Mouse (Mus musculus): Measurements from ENCODE around the gene Efcab12.
"Not testable (repeated sequence)": the region's sequence is repeated elsewhere in the genome, so short reads cannot be mapped to it uniquely, and the experiment has no call there.

The Efcab12 gene

DNA sequence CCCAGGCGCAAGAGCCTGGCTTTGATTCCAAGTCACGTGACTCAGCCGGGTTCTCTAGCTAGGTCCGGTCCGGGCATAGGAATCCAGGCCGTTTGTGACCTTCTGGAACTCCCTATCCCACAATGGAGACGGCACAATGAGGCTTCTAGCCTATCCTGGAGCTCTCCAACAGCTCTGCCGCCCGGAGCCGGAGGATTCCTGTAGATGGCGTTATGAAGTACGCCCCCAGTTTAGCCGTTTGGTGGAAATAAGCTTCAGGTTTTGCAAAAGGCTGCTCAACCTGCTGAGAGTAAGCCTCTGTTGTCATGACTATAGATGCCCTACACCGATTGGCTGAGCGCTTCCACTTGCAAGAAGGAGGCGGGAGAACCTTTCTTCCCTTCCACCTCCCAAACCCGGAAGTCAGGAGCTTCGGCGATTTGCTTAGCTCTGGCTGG is at the start of gene Efcab12:
Efcab12 (minus strand) TSS at position 252 of the 437 bp plus-strand sequence.
- in situ Hi-C loops (cut with MboI), result no loop called here

DNA sequence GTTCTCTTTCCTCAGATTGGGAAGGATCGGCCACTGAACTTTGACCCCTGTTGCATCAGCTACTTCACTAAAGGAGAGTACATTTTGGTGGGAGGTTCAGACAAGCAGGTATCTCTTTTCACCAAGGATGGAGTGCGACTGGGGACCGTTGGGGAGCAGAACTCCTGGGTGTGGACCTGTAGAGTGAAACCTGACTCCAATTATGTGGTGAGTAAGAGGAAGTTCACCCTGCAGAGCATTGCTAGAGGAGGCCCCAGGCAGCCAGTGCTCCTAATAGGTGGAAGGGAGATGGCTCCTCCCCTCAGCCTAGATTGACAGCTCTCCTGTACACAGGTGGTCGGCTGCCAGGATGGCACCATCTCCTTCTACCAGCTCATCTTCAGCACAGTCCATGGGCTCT is 48.7 kb upstream of the Efcab12 start:
- in situ Hi-C loops (cut with MboI), result no loop called here

DNA sequence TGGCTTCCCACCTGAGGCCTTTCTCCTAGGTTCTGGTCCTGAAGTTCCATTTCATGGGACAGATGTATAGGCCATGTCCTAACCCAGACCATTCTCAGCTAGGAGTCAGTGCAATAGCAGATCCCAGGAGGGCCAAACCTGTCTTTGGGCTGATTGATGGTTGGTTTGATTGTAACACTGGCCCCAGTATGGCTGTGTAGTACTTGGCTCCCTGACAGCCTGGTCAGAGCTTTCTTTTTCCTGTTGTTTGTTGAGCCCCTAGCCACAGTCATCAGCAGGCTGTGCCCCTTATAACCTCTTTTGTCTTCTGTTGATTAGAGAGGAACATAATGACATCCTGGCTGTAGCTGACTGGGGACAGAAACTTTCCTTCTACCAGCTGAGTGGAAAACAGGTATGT is 45.8 kb upstream of the Efcab12 start:
- in situ Hi-C loops (cut with MboI), result no loop called here

DNA sequence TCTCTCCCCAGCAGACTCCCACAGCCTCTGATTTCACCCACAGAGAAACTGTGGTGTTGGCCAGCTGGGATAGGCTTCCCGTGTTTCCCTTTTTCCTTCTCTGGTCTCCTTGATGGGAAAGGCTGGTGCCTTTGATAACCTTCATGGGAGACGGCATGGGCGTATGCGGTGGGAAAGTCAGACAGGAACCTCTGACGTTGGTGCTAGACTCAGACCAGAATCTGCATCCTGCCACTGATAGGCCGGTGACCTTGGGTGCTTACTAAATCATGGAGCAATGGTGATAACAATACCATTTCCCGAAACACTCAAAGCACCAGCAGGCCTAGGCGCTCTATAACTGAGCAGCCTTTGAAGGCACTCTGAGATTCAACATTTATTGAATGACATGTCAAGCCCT is 42.5 kb upstream of the Efcab12 start:
- in situ Hi-C loops (cut with MboI), result no loop called here

DNA sequence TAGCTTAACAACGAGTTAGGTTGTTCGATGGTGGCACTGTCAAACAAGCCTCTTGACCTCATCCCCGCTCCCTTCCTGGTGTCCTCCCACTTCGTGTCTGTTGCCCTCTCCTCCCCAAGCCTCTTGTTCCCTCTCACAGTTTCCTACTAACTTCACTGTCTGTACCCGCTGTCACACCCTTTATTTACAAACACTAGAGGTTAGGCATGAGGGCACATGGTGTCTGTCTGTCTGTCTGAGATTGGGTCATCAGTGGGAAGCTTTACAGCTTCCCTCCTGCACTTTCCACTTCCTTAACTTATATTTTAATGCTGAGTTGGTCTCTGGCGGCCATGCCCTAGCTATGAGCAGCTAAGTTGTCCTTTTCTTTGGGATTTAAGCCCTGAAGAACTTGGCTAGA is 41.5 kb upstream of the Efcab12 start:
- in situ Hi-C loops (cut with MboI), result no loop called here

DNA sequence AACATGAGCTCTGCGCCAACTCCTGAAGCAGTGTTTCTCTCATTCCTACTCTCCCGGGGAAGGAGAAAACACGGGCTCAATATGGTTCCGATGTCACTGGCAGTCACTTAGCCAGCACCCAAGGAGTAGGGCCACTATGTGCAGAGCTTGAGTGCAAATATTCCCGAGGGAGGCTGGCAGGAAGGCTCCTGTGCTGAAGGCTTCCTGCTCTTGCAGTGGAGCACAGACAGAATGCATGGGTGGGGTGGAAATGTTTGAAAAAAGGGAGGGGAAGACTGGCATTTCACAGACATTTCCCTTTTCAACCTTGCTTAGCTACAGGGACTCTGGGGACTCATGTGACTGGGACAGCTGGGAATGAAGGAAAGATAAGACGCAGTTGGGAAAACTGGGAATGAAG is 40.5 kb upstream of the Efcab12 start:
- in situ Hi-C loops (cut with MboI), result no loop called here

DNA sequence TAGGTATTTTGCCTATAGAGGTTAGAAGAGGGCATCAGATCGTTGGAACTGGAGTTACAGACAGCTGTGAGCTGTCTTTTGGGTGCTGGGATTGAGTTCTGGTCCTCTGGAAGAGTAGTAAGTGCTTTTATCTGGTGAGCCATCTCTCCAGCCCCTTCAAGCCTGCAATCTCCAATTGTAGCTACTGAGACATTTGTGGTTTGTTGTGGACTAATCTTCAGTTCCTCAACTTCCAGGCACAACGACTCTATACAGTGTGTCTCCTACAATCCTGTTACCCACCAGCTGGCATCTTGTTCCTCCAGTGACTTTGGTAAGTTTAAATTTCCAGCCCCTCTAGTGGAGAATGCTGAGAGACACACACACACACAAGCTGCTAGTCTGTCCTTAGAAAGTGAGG is 39.0 kb upstream of the Efcab12 start:
- in situ Hi-C loops (cut with MboI), result no loop called here

DNA sequence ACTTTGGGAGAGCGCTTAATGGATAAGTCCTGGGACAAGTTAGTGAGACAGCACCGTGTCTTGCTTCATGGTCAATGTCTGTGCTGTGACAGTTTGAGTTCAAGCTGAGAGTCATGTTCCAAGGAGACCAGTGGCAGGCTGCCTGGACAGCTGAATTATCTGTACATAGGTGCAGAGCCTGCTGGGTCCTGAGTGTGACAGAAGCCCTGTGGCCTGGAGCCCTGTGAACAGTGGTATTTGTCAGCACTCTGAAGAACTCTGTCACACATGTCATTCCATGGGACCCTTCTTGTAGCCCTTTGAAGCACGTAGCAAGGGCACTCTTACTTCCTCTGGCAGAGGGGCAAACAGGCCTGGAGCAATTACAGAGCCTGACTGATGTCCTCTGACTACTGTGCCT is 33.1 kb upstream of the Efcab12 start:
- in situ Hi-C loops (cut with MboI), result not testable (repeated sequence)

DNA sequence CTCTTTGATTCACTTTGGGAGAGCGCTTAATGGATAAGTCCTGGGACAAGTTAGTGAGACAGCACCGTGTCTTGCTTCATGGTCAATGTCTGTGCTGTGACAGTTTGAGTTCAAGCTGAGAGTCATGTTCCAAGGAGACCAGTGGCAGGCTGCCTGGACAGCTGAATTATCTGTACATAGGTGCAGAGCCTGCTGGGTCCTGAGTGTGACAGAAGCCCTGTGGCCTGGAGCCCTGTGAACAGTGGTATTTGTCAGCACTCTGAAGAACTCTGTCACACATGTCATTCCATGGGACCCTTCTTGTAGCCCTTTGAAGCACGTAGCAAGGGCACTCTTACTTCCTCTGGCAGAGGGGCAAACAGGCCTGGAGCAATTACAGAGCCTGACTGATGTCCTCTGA is 28.9 kb upstream of the Efcab12 start:
- in situ Hi-C loops (cut with MboI), result not testable (repeated sequence)

DNA sequence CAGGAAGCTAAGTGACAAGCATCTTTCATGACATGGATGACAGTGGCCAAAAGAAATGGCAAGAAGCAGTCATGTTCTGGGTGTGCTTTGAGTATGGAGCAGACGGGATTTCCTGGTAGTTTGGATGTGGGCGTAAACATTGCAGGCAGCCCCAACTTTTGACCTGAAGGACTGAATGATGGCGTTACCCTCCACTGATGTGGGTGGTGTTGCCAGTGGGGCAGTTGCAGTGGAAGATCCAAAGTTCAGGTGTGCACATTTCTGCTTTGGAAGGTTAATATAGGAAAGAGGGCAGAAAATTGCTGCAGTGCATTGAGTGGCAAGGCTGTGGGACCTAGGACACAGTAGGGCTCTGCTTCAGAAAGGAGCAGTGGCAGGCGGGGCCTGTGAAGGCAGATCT is 27.0 kb upstream of the Efcab12 start:
- in situ Hi-C loops (cut with MboI), result no loop called here

DNA sequence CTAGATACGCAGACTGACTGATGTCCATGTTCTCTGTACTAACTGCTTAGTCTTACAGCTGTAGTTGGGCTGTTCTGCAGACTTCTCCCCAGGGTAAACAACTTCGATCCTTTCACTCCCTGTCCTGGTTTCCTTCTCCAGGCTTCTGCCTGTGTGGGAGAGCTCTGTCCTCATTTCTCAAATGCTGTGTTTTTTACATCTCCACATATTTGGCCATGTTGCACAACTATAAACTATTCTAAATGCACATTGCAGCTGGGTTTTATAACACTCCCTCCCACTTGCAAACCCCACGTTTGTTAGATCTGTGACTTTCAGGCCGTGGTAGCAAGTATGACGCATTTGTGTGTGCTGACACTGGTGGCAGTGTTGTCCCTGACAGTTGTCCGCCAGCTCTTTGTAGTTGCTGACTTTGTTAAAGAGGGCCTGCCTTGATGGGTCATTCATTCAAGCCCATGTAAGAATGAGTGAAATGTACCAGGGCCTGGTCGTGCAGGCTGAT is 25.2 kb upstream of the Efcab12 start:
- in situ Hi-C loops (cut with MboI), result no loop called here

DNA sequence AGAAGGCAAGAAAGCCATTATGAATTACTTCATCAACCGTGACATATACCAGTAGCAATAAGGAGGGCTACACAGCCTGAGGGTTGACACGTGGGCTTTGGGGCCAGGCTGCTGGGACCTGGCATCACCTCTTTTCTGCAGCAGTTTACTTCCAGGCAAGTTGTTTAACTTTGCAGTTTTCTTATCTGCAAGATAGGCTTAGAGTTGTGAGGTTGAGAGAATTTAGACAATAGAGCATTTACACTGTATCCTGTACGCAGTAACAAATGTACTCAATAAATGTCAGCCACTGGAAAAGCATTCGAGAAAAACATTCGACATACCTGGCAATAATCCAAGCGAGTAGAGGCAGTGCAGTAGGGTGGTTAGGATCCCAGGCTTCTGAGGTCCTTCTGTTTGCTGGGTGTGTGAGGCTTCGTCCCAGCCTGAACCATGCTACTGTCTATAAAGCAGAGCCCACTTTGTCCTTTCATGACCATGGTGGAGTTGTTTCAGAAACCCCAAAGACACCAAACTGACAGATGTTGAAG is 21.9 kb upstream of the Efcab12 start:
- in situ Hi-C loops (cut with MboI), result no loop called here

DNA sequence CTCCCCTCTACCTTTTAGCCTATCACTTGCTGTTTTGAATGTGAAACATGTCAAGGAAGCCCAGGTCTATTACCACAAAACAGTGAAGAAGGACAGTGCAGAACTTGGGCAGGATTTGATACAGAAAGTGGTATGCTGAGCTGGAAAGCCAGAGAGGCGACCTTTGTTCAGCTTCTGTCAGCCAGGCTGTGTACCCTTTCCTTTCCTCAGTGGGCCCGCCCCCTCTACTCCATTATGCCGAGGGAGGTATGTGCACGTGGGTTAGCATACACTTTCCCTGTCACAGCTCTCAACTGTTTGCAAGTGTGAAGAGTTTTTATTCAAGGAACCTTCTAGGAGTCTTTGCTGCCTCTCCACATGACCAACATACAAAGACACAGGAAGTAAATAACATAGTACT is 21.0 kb upstream of the Efcab12 start:
- in situ Hi-C loops (cut with MboI), result no loop called here

DNA sequence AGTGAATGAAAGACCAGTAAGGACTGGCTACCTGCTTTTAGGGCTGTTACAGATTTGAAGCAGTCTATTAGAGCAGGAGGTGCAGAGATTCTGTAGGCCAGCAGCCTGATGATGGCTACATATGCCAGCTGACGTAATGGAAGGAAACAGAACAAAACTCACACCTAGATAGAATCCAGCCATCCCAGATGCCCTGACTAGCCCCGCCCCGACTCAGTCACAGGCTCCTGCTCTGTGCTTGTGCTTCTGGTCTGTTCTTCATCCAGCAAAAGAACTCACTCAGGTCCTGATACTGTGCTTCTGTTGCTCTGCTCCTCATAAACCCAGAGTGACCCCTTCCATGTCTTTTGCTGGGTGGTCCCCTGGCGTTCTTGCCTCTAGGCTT is 18.1 kb upstream of the Efcab12 start:
- in situ Hi-C loops (cut with MboI), result no loop called here

DNA sequence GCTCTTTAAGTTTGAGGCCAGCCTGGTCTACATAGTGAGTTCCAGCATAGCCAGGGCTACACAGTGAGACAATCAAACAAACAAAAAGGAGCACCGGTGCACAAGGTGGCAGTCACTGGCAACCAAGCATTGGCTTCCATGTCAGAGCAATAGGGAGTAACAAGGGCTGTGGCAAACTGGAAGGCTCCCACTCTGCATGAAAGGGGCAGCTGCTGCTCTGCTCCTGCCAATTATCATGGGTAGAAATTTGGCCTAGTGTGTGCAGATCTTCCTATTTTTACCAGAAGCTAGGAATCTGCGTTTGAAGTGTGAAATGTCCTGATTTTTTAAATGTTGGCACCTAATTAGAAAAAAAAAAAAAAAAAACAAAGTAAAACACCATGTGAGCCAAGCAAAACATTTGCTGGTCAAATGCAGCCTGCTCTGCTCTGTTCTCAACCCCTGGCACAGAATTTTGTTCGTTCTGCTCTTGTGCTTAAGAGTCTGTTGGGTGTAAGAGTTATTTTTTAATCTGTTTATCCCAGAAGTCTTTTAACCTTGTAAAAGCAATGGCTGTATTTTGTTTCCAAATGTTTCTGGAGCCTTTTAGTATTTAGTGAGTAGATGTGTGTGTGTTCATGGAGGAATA is 17.6 kb upstream of the Efcab12 start:
- in situ Hi-C loops (cut with MboI), result no loop called here

DNA sequence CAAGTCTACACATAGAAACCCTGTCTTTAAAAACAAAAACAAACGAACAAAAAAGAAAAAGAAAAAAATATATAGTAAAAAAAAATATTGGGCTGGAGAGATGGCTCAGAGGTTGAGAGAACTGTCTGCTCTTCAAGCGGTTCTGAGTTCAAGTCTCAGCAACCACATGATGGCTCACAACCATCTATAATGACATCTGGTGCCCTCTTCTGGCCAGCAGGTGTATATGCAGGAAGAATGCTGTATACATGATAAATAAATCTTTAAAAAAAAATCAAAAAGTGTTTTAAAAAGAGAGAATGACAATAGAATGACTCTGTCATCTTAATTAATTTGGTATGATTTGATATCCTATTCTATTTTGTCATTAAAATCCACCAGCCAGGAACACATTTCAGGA is 16.2 kb upstream of the Efcab12 start:
- in situ Hi-C loops (cut with MboI), result no loop called here

DNA sequence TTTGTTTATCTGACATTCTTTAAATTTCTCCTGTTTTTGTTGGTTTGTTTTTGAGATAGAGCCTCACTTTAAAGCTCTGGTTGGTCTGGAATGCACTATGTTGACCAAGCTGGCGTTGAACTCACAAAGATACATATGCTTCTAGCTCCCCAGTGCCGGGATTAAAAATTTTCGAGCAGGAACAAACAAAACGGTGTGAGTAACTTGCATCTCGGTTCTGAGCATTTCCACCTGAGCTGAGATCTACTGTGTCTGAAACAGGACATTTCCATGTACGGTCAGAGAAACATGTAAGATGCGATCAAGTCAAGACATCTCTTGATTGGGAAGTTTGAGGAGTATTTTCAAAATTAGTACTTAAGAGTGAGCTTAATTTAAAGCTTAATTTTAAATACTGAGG is 15.8 kb upstream of the Efcab12 start:
- in situ Hi-C loops (cut with MboI), result no loop called here

DNA sequence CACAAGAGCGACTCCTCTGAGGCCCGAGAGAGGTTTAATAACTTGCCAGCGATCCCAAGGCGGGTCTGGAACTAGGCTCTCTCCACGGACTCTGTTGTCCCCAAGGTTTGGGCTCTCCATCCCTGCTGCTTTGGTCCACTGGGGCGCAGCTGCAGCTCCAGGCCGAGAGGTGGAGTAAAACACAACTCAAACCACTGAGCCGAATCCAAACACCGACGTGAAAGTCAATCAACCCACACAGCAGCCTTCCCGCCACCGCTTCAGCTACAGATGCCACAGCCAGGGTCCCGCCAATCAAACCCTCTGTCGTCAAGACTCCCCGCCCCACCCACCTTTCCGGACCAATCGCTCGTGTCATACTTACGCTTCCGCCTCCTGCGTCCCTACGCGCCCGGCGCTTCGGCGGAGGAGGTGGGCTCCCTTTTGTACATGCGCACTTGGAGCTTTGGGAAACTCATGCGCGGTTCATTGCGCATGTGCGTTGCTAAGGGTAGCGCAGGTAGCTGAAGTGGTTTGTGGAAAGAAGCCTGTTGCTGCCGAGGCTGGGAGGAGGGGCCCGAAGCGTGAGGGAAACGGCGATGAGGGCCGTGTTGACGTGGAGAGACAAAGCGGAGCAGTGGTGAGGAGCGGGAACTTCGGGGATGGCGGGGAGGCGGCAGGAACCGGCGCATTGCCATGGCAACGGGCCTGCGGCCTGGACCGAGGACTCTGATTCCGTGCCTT is 15.0 kb upstream of the Efcab12 start, which contains the start of the genes Mbd4 and Ift122:
Mbd4 (minus strand) TSS at position 281 of the 723 bp plus-strand sequence.
Ift122 (plus strand) TSS at position 380 of the 723 bp plus-strand sequence.
- in situ Hi-C loops (cut with MboI), result no loop called here

DNA sequence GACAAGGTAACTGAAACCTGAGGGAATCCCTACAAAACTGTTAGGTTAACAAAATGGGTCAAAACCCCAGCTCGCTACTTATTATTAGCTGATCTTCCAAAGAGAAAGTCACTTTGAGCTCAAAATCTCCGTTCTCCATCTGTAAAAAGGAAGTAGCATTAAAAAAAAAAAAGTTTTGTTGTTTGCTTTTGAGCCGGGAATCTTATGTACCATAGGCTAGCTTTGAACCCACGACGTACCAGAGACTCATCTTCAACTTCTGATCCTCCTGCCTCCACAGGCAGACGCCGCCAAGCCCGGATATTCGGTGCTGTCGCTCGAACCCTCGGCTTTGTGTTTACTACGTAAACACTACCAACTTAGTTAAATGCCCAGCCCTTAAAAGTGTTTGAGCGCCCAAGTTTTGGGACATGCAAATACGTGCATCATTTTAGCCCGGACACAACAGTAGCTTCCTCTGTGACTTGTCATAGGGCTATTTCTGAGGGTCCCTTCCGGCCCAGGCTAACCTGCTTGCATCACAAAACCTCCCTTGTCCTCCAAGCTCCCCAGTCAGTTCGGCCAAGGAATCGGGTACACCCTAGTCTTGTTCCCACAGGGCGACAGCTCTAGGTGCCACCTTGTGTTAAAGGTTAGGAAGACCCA is 14.4 kb upstream of the Efcab12 start:
- in situ Hi-C loops (cut with MboI), result no loop called here

DNA sequence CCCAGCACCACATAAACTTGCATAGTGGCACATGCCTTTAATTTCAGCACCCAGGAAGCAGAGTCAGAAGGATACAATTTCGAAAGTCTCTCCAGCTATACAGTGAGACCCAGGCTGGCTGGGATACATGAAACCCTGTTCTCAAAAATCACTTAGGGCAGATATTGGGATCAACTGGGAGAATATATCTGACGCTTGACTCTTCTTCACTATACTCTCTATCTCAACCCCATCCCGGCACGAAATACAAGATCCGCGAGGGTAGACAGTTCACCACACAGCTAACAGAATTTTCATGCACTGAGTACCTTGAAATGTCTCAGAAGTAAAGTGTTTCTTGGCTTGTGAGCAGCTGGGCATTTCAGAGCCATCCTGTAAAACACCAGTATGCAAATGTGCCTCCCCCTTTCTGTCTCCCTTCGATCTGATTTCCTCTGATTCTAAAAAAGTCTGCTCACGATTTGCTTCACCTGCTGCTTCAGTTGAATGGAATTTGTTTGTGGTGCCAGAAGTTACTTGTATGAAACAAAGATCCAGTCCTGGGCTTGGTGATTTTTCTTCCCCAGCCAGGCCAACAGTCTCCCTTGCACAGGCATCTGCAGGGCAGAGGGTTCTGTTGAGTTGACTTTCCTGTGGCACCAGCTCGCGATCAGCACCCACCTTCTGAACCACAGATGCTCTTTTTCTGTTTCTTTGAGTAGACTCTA is 10.5 kb upstream of the Efcab12 start:
- in situ Hi-C loops (cut with MboI), result no loop called here

DNA sequence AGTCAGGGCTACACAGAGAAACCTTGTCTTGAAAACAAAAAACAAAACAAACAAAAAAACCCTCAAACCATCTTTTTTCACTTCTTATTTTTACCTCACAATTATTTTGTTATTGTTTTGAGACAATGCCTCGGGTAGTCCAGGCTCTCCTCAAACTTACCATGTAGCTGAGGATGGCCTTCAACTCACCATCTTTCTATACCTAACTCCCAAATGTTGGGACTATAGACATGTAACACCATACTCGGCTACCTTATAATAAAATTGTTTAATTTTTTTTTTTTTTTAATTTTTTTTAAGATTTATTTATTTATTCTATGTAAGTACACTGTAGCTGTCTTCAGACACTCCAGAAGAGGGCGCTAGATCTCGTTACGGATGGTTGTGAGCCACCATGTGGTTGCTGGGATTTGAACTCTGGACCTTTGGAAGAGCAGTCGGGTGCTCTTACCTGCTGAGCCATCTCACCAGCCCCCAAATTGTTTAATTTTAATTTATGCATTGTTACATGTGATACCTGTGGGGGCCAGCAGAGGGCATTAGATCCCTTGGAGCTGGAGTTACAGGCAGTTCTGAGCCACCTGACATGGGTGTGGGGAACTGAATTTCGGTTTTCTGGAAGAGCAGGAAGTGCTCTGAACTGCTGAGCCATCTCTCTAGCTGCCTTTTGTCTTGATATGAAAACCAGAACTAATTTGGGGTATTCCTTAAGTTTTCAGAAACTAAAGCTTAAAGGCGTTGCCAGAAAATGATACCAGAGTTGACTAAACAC is 8.6 kb upstream of the Efcab12 start:
- in situ Hi-C loops (cut with MboI), result no loop called here
